Mouse (Mus musculus): ENCODE data around the gene Kcnip1. TPM values are rescaled to one million over a fixed set of nuclear protein-coding genes. Genes with fewer than 3 reads are reported as not detected.

The Kcnip1 gene
- polyA plus RNA-seq, 1 experiment from 2014 or later, result 3.1 TPM

- Histone ChIP-seq H3K4me3 (no peak overlapping the region), H3K36me3 (no peaks in the 10 kb centered on the region), H3K27ac (no peak overlapping the region), H3K9me3 (no peaks in the 10 kb centered on the region), H3K4me2 (replicated peaks) (no peak overlapping the region), H3K4me1 (peaks cover 11% of the 10 kb centered on the region), H3K9ac (no peak overlapping the region), H3K27me3 (peaks cover 20% of the 10 kb centered on the region; the same call in 1 of the 2 replicates)
- no peak for ATAC-seq (ENCODE audit: low FRiP score, low read depth)
- 43% methylated on average over 6 of the region's 6 CpGs for WGBS
These were observed 324.6 kb downstream of the Kcnip1 start for GRCm38 (mm10) chr11:33668376-33668775.

GRCm38 (mm10) chr11:33663599-33663998, 329.4 kb downstream of the Kcnip1 start:
- no peak overlapping the region for H3K9ac ChIP-seq
- peaks cover 10% of the 10 kb centered on the region for H3K4me1 ChIP-seq
- ATAC-seq (ENCODE audit: low FRiP score, low read depth), result peak; percentile 57; the same call in 1 of the 2 replicates
- 0 out of 2 replicates have a peak, but pooled peaks cover 8% of the 10 kb centered on the region for H3K27me3 ChIP-seq
- H3K27ac ChIP-seq, result no peak overlapping the region
- H3K9me3 ChIP-seq, result no peaks in the 10 kb centered on the region
- H3K4me2 ChIP-seq (replicated peaks), result no peak overlapping the region
- no peak overlapping the region for H3K4me3 ChIP-seq
- no peaks in the 10 kb centered on the region for H3K36me3 ChIP-seq
- WGBS, result 71% methylated on average over 2 of the region's 2 CpGs

- Histone ChIP-seq H3K27me3 (0 out of 2 replicates have a peak, but pooled peaks cover 4% of the 10 kb centered on the region), H3K36me3 (no peaks in the 10 kb centered on the region), H3K27ac (no peak overlapping the region), H3K9ac (no peak overlapping the region), H3K9me3 (no peaks in the 10 kb centered on the region), H3K4me3 (no peak overlapping the region), H3K4me1 (peaks cover 10% of the 10 kb centered on the region), H3K4me2 (replicated peaks) (no peak overlapping the region)
- ATAC-seq (ENCODE audit: low FRiP score, low read depth), result no peak
- WGBS, result 62% methylated on average over 13 of the region's 13 CpGs
These were observed 332.7 kb downstream of the Kcnip1 start for GRCm38 (mm10) chr11:33660016-33660913.

GRCm38 (mm10) chr11:33655861-33656593, 336.9 kb downstream of the Kcnip1 start:
- Histone ChIP-seq H3K4me1 (peaks cover 10% of the 10 kb centered on the region), H3K9me3 (no peaks in the 10 kb centered on the region), H3K36me3 (no peaks in the 10 kb centered on the region), H3K4me3 (no peak overlapping the region), H3K27me3 (no peaks in the 10 kb centered on the region), H3K27ac (no peak overlapping the region), H3K4me2 (replicated peaks) (no peak overlapping the region), H3K9ac (no peak overlapping the region)
- 73% methylated on average over 7 of the region's 7 CpGs for WGBS
- no peak for ATAC-seq (ENCODE audit: low FRiP score, low read depth)

GRCm38 (mm10) chr11:33655221-33655620, 337.7 kb downstream of the Kcnip1 start:
- H3K9ac ChIP-seq, result no peak overlapping the region
- no peaks in the 10 kb centered on the region for H3K9me3 ChIP-seq
- 76% methylated on average over 3 of the region's 3 CpGs for WGBS
- no peak overlapping the region for H3K4me2 ChIP-seq (replicated peaks)
- H3K27ac ChIP-seq, result no peak overlapping the region
- peaks cover 5% of the 10 kb centered on the region; the same call in 1 of the 2 replicates for H3K4me1 ChIP-seq
- H3K27me3 ChIP-seq, result no peaks in the 10 kb centered on the region
- ATAC-seq (ENCODE audit: low FRiP score, low read depth), result no peak
- no peak overlapping the region for H3K4me3 ChIP-seq
- no peaks in the 10 kb centered on the region for H3K36me3 ChIP-seq

- no peak overlapping the region for H3K4me3 ChIP-seq
- no peaks in the 10 kb centered on the region for H3K36me3 ChIP-seq
- no peak overlapping the region for H3K4me2 ChIP-seq (replicated peaks)
- no peaks in the 10 kb centered on the region for H3K9me3 ChIP-seq
- no peak for ATAC-seq (ENCODE audit: low FRiP score, low read depth)
- 76% methylated on average over 2 of the region's 2 CpGs for WGBS
- no peaks in the 10 kb centered on the region for H3K4me1 ChIP-seq
- no peaks in the 10 kb centered on the region for H3K27me3 ChIP-seq
- no peak overlapping the region for H3K27ac ChIP-seq
- H3K9ac ChIP-seq, result no peak overlapping the region
These were observed 338.5 kb downstream of the Kcnip1 start for GRCm38 (mm10) chr11:33654485-33654884.

DNA sequence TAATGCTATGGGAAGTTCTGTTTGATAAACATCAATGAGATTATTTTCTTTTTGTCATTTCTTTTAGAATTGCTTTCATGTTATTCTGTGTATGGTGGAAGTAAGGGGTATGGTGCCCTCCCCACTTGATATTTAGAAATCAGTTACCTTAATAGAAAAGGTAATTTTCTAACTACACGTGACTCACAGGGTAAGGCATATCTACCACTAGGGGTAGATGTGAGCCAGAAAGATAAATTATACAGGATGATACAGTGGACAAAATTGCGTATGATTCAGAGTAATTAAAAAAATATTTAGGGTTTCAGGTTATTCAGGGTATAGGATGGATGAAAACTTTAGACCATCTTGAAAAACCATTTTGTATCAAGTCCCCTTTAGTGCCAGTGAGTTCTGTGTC, 343.6 kb downstream of the Kcnip1 start:
- Histone ChIP-seq H3K4me2 (replicated peaks) (no peak overlapping the region), H3K4me1 (no peaks in the 10 kb centered on the region), H3K4me3 (no peak overlapping the region), H3K9ac (no peak overlapping the region), H3K27me3 (no peaks in the 10 kb centered on the region), H3K27ac (no peak overlapping the region), H3K9me3 (no peaks in the 10 kb centered on the region), H3K36me3 (no peaks in the 10 kb centered on the region)
- no peak for ATAC-seq (ENCODE audit: low FRiP score, low read depth)
- 78% methylated on average over 2 of the region's 2 CpGs for WGBS

DNA sequence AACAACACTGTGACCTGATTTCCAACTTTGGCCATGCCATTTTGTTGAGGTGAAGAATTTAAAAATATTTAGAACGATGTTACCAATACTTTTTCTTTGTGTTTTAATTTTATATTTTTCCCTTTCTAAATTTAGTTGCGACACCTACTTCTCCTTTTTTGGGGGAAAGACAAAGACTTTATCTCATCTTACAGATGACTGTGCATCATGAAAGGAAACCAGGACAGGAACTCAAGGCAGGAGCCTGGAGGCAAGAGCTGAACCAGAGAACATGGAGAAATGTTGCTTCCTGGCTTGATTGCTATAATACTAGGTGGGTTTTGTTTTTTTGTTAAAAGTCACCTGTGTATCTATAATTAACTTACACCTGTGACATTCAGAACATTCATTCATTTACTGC, 355.8 kb downstream of the Kcnip1 start:
- no peak overlapping the region for H3K9ac ChIP-seq
- no peaks in the 10 kb centered on the region for H3K4me1 ChIP-seq
- no peak overlapping the region for H3K4me2 ChIP-seq (replicated peaks)
- no peaks in the 10 kb centered on the region for H3K27me3 ChIP-seq
- H3K4me3 ChIP-seq, result no peak overlapping the region
- no peaks in the 10 kb centered on the region for H3K36me3 ChIP-seq
- no peaks in the 10 kb centered on the region for H3K9me3 ChIP-seq
- no peak overlapping the region for H3K27ac ChIP-seq
- ATAC-seq (ENCODE audit: low FRiP score, low read depth), result no peak
- 88% methylated on average over 2 of the region's 2 CpGs for WGBS

DNA sequence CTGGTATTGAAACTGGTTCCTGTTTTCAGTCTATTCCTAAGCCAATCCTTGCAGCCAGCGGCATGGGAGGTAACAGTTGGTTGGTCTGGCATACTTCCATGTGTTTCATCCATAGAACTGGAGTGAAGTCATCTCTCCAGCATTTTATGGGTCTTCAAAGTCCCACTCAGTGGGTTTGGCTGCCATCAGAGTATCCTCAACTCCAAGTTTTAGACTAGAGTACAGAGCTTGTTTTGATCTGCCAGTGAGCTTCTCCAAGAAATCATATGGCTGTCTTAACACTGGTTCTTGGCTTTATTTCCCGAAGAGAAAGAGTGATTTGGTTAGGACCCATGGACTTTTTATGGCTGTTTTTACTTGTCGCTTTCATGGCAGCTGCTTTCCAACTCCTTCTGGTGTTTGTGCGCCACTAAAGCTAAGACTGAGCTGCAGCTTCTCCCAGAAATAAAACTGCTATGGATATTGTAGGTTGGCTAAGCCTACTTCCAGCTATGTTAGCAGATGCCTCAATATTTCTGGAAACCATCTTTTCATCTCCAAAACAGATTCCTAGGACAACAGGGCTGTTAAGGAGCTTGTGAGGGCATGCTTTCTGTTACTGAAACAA, 365.7 kb downstream of the Kcnip1 start:
- Histone ChIP-seq H3K36me3 (no peaks in the 10 kb centered on the region), H3K4me1 (no peaks in the 10 kb centered on the region), H3K9me3 (no peaks in the 10 kb centered on the region), H3K27ac (no peak overlapping the region), H3K4me3 (no peak overlapping the region), H3K27me3 (no peaks in the 10 kb centered on the region), H3K4me2 (replicated peaks) (no peak overlapping the region), H3K9ac (no peak overlapping the region)
- no peak for ATAC-seq (ENCODE audit: low FRiP score, low read depth)
- WGBS, result 80% methylated on average over 4 of the region's 4 CpGs

- peak; percentile 67 for ATAC-seq (ENCODE audit: low FRiP score, low read depth)
- 6% methylated on average over 15 of the region's 15 CpGs for WGBS
These were observed 378.7 kb downstream of the Kcnip1 start for GRCm38 (mm10) chr11:33614218-33614617.

GRCm38 (mm10) chr11:33607784-33608183, 385.2 kb downstream of the Kcnip1 start:
- peaks cover 7% of the 10 kb centered on the region; the same call in 1 of the 2 replicates for H3K4me1 ChIP-seq
- H3K27ac ChIP-seq, result no peak overlapping the region
- WGBS, result 16% methylated on average over 3 of the region's 3 CpGs
- H3K36me3 ChIP-seq, result no peaks in the 10 kb centered on the region
- peak; percentile 79 for ATAC-seq (ENCODE audit: low FRiP score, low read depth)
- no peak overlapping the region for H3K9ac ChIP-seq
- no peak overlapping the region for H3K4me3 ChIP-seq
- no peaks in the 10 kb centered on the region for H3K9me3 ChIP-seq
- H3K4me2 ChIP-seq (replicated peaks), result no peak overlapping the region
- H3K27me3 ChIP-seq, result peaks cover 10% of the 10 kb centered on the region; the same call in 1 of the 2 replicates

More at GRCm38 (mm10) chr11:33614218-33614617, 378.7 kb downstream of the Kcnip1 start:
- Histone ChIP-seq H3K9me3 (no peaks in the 10 kb centered on the region), H3K4me2 (replicated peaks) (no peak overlapping the region), H3K9ac (no peak overlapping the region), H3K27me3 (peaks cover 18% of the 10 kb centered on the region), H3K4me1 (no peaks in the 10 kb centered on the region), H3K27ac (no peak overlapping the region), H3K4me3 (no peak overlapping the region), H3K36me3 (no peaks in the 10 kb centered on the region)

DNA sequence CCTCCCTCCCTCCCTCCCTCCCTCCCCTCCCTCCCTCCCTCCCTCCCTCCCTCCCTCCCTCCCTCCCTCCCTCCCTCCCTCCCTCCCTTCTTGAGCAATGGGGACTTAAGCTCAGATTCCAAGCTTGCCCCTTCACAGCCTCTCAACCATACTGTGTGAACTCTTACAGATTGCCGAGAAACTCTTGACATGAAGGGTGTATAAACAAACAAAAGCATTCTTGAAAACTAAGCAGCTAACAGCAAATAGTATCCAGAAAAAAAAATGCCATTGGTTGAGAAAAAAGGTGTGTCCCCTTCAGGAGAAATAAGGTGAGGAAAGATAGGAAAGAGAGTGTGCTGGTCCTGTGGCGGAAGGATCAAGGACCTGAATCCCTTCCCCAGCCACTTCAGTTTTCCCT, 389.8 kb downstream of the Kcnip1 start:
- Histone ChIP-seq H3K4me3 (no peak overlapping the region), H3K9me3 (no peaks in the 10 kb centered on the region), H3K27ac (no peak overlapping the region), H3K4me2 (replicated peaks) (no peak overlapping the region), H3K4me1 (peaks cover 7% of the 10 kb centered on the region; the same call in 1 of the 2 replicates), H3K9ac (no peak overlapping the region), H3K27me3 (peaks cover 7% of the 10 kb centered on the region; the same call in 1 of the 2 replicates), H3K36me3 (no peaks in the 10 kb centered on the region)
- WGBS, result 65% methylated on average over 2 of the region's 2 CpGs
- no peak for ATAC-seq (ENCODE audit: low FRiP score, low read depth)

Data from limb, embryonic 13.5 days (tissue).